Mouse (Mus musculus) hindbrain, embryonic 15.5 days (tissue): ENCODE data around the gene Capn2. TPM values are rescaled to one million over a fixed set of nuclear protein-coding genes. Genes with fewer than 3 reads are reported as not detected.

Source experiments
- ATAC-seq: fragments of 200-750 bp; cut with Nextera tagmentation; 2 replicates; pipeline ENCODE4 v1.8.0; 2017; ENCODE audit warnings: low read depth, moderate number of reproducible peaks, moderate TSS enrichment; ENCODE audit not compliant: low FRiP score
- H3K27ac ChIP-seq: fragments of 300-500 bp; sonication (generic); replicated peaks from 2 replicates; pipeline ENCODE4 v1.5.1; 2015; ENCODE audit warnings: mild to moderate bottlenecking, inconsistent platforms
- H3K27me3 ChIP-seq: fragments of 300-500 bp; sonication (generic); 2 replicates; pipeline ENCODE4 v1.6.1; 2015; ENCODE audit warnings: control low read depth, inconsistent platforms
- H3K36me3 ChIP-seq: fragments of 300-500 bp; sonication (generic); 2 replicates; pipeline ENCODE4 v1.6.1; 2015; ENCODE audit warnings: control low read depth, inconsistent platforms
- H3K4me1 ChIP-seq: fragments of 300-500 bp; sonication (generic); replicated peaks from 2 replicates; pipeline ENCODE4 v1.6.1; 2015; ENCODE audit warnings: control low read depth, inconsistent platforms
- H3K4me2 ChIP-seq: fragments of 300-500 bp; sonication (generic); 2 replicates; pipeline ENCODE4 v1.6.1; 2015; ENCODE audit warnings: moderate library complexity, mild to moderate bottlenecking, inconsistent platforms
- H3K4me3 ChIP-seq: fragments of 300-500 bp; sonication (generic); 2 replicates; pipeline ENCODE4 v1.5.1; 2015; ENCODE audit warnings: mild to moderate bottlenecking, inconsistent platforms
- H3K9ac ChIP-seq: fragments of 300-500 bp; sonication (generic); 2 replicates; pipeline ENCODE4 v1.6.1; 2015; ENCODE audit warnings: inconsistent platforms
- H3K9me3 ChIP-seq: fragments of 300-500 bp; sonication (generic); 2 replicates; pipeline ENCODE4 v1.6.1; 2016; ENCODE audit warnings: control low read depth, inconsistent platforms
- WGBS: fragments of 180-500 bp; shearing (Covaris S2); methylation state at CpG from one replicate; pipeline ENCODE4 v1.1.7; 2015; 5-methylcytosine and 5-hydroxymethylcytosine counted together
- polyA plus RNA-seq: library from polyadenylated mRNA; unstranded; fragments of >200 nt; fragmentation: Nextera tagmentation; extraction: Ambion mirVana; gene quantifications from 2 replicates; pipeline ENCODE4 v1.2.1, GENCODE M21; 2015

Capn2 gene
- polyA plus RNA-seq, 1 experiment from 2014 or later: 93.9 TPM

- ATAC-seq: no peak
- WGBS: 83% methylated on average over 1 of the region's 1 CpGs
Measured at GRCm38 (mm10) chr1:182543906-182544305, 26.5 kb upstream of the Capn2 start.

GRCm38 (mm10) chr1:182543136-182543535 lies 25.7 kb upstream of the Capn2 start:
- ATAC-seq: no peak
- WGBS: 87% methylated on average over 8 of the region's 8 CpGs
- H3K27me3 ChIP-seq: no peaks in the 10 kb centered on the region

More at GRCm38 (mm10) chr1:182543906-182544305, 26.5 kb upstream of the Capn2 start:
- Histone ChIP-seq H3K4me2 (no peak overlapping the region), H3K27ac (no peak overlapping the region), H3K9me3 (no peaks in the 10 kb centered on the region), H3K9ac (no peak overlapping the region), H3K36me3 (no peaks in the 10 kb centered on the region), H3K4me1 (peaks cover 2% of the 10 kb centered on the region), H3K4me3 (no peak overlapping the region), H3K27me3 (no peaks in the 10 kb centered on the region)

GRCm38 (mm10) chr1:182542110-182542509 lies 24.7 kb upstream of the Capn2 start:
- Histone ChIP-seq H3K9ac (no peak overlapping the region), H3K27me3 (no peaks in the 10 kb centered on the region), H3K4me2 (no peak overlapping the region), H3K27ac (no peak overlapping the region), H3K4me3 (no peak overlapping the region), H3K4me1 (peaks cover 4% of the 10 kb centered on the region), H3K36me3 (no peaks in the 10 kb centered on the region), H3K9me3 (no peaks in the 10 kb centered on the region)
- ATAC-seq: no peak
- 71% methylated on average over 5 of the region's 5 CpGs for WGBS

More at GRCm38 (mm10) chr1:182543136-182543535, 25.7 kb upstream of the Capn2 start:
- H3K4me1 ChIP-seq: peaks cover 4% of the 10 kb centered on the region
- no peak overlapping the region for H3K9ac ChIP-seq
- H3K27ac ChIP-seq: no peak overlapping the region
- H3K4me2 ChIP-seq: no peak overlapping the region
- H3K36me3 ChIP-seq: no peaks in the 10 kb centered on the region
- no peaks in the 10 kb centered on the region for H3K9me3 ChIP-seq
- H3K4me3 ChIP-seq: no peak overlapping the region

GRCm38 (mm10) chr1:182539023-182539940 lies 21.9 kb upstream of the Capn2 start:
- Histone ChIP-seq H3K4me2 (peak overlapping the region; percentile 81), H3K9me3 (no peaks in the 10 kb centered on the region), H3K27ac (peak overlapping the region; percentile 85), H3K36me3 (no peaks in the 10 kb centered on the region), H3K9ac (peak overlapping the region; percentile 68), H3K4me3 (peak overlapping the region; percentile 42), H3K4me1 (peaks cover 4% of the 10 kb centered on the region), H3K27me3 (no peaks in the 10 kb centered on the region)
- peak; percentile 87 for ATAC-seq
- WGBS: 18% methylated on average over 9 of the region's 9 CpGs

GRCm38 (mm10) chr1:182535080-182535481 lies 17.7 kb upstream of the Capn2 start:
- Histone ChIP-seq H3K4me3 (no peak overlapping the region), H3K9ac (no peak overlapping the region), H3K4me2 (no peak overlapping the region), H3K9me3 (no peaks in the 10 kb centered on the region), H3K36me3 (no peaks in the 10 kb centered on the region), H3K4me1 (peaks cover 4% of the 10 kb centered on the region), H3K27me3 (no peaks in the 10 kb centered on the region; the same call in 1 of the 2 replicates), H3K27ac (no peak overlapping the region)
- 87% methylated on average over 3 of the region's 3 CpGs for WGBS
- no peak for ATAC-seq

- Histone ChIP-seq H3K4me1 (peaks cover under 1% of the 10 kb centered on the region; the same call in 1 of the 2 replicates), H3K9me3 (no peaks in the 10 kb centered on the region), H3K9ac (no peak overlapping the region), H3K4me3 (no peak overlapping the region), H3K4me2 (no peak overlapping the region), H3K27me3 (no peaks in the 10 kb centered on the region; the same call in 1 of the 2 replicates), H3K27ac (no peak overlapping the region), H3K36me3 (no peaks in the 10 kb centered on the region)
- no peak for ATAC-seq
- 80% methylated on average over 3 of the region's 3 CpGs for whole genome bisulfite sequencing
Measured at GRCm38 (mm10) chr1:182533583-182533982, 16.2 kb upstream of the Capn2 start.

GRCm38 (mm10) chr1:182527921-182528858 lies 10.8 kb upstream of the Capn2 start:
- ATAC-seq: no peak
- H3K36me3 ChIP-seq: no peaks in the 10 kb centered on the region
- no peaks in the 10 kb centered on the region; the same call in 1 of the 2 replicates for H3K27me3 ChIP-seq
- no peak overlapping the region for H3K27ac ChIP-seq
- no peaks in the 10 kb centered on the region for H3K9me3 ChIP-seq
- H3K4me3 ChIP-seq: no peak overlapping the region
- peaks cover 10% of the 10 kb centered on the region for H3K4me1 ChIP-seq
- peak overlapping the region; percentile 43 for H3K4me2 ChIP-seq
- 0 out of 2 replicates have a peak overlapping the region, but pooled peaks have one; percentile 10 for H3K9ac ChIP-seq
- WGBS: 9% methylated on average over 19 of the region's 19 CpGs

GRCm38 (mm10) chr1:182527261-182527766 lies 9.9 kb upstream of the Capn2 start:
- no peak overlapping the region for H3K27ac ChIP-seq
- H3K4me2 ChIP-seq: no peak overlapping the region
- 49% methylated on average over 13 of the region's 13 CpGs for WGBS
- no peaks in the 10 kb centered on the region for H3K36me3 ChIP-seq
- H3K9ac ChIP-seq: no peak overlapping the region
- peaks cover 10% of the 10 kb centered on the region for H3K4me1 ChIP-seq
- H3K9me3 ChIP-seq: no peaks in the 10 kb centered on the region
- no peak for ATAC-seq
- H3K4me3 ChIP-seq: no peak overlapping the region
- H3K27me3 ChIP-seq: no peaks in the 10 kb centered on the region; the same call in 1 of the 2 replicates

GRCm38 (mm10) chr1:182525601-182526000 lies 8.2 kb upstream of the Capn2 start:
- Histone ChIP-seq H3K36me3 (no peaks in the 10 kb centered on the region), H3K27ac (no peak overlapping the region), H3K4me3 (no peak overlapping the region), H3K9ac (no peak overlapping the region), H3K27me3 (no peaks in the 10 kb centered on the region), H3K4me2 (no peak overlapping the region), H3K4me1 (peaks cover 10% of the 10 kb centered on the region), H3K9me3 (no peaks in the 10 kb centered on the region)
- WGBS: 90% methylated on average over 3 of the region's 3 CpGs
- no peak for ATAC-seq

GRCm38 (mm10) chr1:182523692-182524091 lies 6.3 kb upstream of the Capn2 start:
- ATAC-seq: no peak
- no peaks in the 10 kb centered on the region for H3K36me3 ChIP-seq

GRCm38 (mm10) chr1:182522961-182523360 lies 5.6 kb upstream of the Capn2 start:
- H3K27ac ChIP-seq: no peak overlapping the region
- no peak overlapping the region for H3K4me3 ChIP-seq
- WGBS: 77% methylated on average over 5 of the region's 5 CpGs
- no peaks in the 10 kb centered on the region for H3K27me3 ChIP-seq
- H3K9me3 ChIP-seq: no peaks in the 10 kb centered on the region
- H3K9ac ChIP-seq: no peak overlapping the region
- no peak for ATAC-seq
- no peaks in the 10 kb centered on the region for H3K36me3 ChIP-seq
- peaks cover 3% of the 10 kb centered on the region; the same call in 1 of the 2 replicates for H3K4me1 ChIP-seq
- no peak overlapping the region for H3K4me2 ChIP-seq

More at GRCm38 (mm10) chr1:182523692-182524091, 6.3 kb upstream of the Capn2 start:
- peaks cover 10% of the 10 kb centered on the region for H3K4me1 ChIP-seq
- no peaks in the 10 kb centered on the region for H3K9me3 ChIP-seq
- H3K4me2 ChIP-seq: no peak overlapping the region
- no peak overlapping the region for H3K4me3 ChIP-seq
- H3K27me3 ChIP-seq: no peaks in the 10 kb centered on the region
- no peak overlapping the region for H3K27ac ChIP-seq
- no peak overlapping the region for H3K9ac ChIP-seq
- WGBS: 83% methylated on average over 3 of the region's 3 CpGs
